Mouse (Mus musculus) limb, embryonic 11.5 days (tissue): ENCODE measurements at regions not wholly inside any gene's neighbourhood (a gene's known extent, or its start where the extent isn't known, plus 50 kb on each side); places are given as distances from the start of the nearest gene placed in this dataset.

Experiments
- ATAC-seq: fragments of 200-750 bp; cut with Nextera tagmentation; 2 replicates; pipeline ENCODE4 v1.8.0; 2017; ENCODE audit warnings: low read depth; ENCODE audit not compliant: insufficient number of reproducible peaks, low FRiP score, low TSS enrichment
- DNase-seq: peaks from one replicate; pipeline ENCODE4 v3.0.0-alpha.2; 2015; ENCODE audit warnings: low spot score
- H3K27ac ChIP-seq: fragments of 300-500 bp; sonication (generic); replicated peaks from 2 replicates; pipeline ENCODE4 v1.5.1; 2014; ENCODE audit warnings: low read depth, mild to moderate bottlenecking, low read length
- H3K27me3 ChIP-seq: fragments of 300-500 bp; sonication (generic); 2 replicates; pipeline ENCODE4 v1.6.1; 2014; ENCODE audit warnings: mild to moderate bottlenecking, low read length, mixed read lengths; ENCODE audit not compliant: control insufficient read depth, insufficient read depth
- H3K36me3 ChIP-seq: fragments of 300-500 bp; sonication (generic); 2 replicates; pipeline ENCODE4 v1.6.1; 2014; ENCODE audit warnings: mild to moderate bottlenecking, low read length, moderate library complexity, mixed read lengths; ENCODE audit not compliant: control insufficient read depth, insufficient read depth
- H3K4me1 ChIP-seq: fragments of 300-500 bp; sonication (generic); 2 replicates; pipeline ENCODE4 v1.6.1; 2014; ENCODE audit warnings: low read length, mixed read lengths; ENCODE audit not compliant: control insufficient read depth, insufficient read depth
- H3K4me2 ChIP-seq: fragments of 300-500 bp; sonication (generic); 2 replicates; pipeline ENCODE4 v1.6.1; 2014; ENCODE audit warnings: low read depth, mild to moderate bottlenecking, moderate library complexity; ENCODE audit not compliant: severe bottlenecking
- H3K4me3 ChIP-seq: fragments of 300-500 bp; sonication (generic); 2 replicates; pipeline ENCODE4 v1.5.1; 2014; ENCODE audit warnings: low read depth, low read length
- H3K9ac ChIP-seq: fragments of 300-500 bp; sonication (generic); 2 replicates; pipeline ENCODE4 v1.6.1; 2014; ENCODE audit warnings: mild to moderate bottlenecking, low read length
- H3K9me3 ChIP-seq: fragments of 300-500 bp; sonication (generic); 2 replicates; pipeline ENCODE4 v1.6.1; 2016; ENCODE audit warnings: low read length; ENCODE audit not compliant: control insufficient read depth
- WGBS: fragments of 180-500 bp; shearing (Covaris S2); extraction: QIAGEN DNeasy Blood & Tissue Kit; methylation state at CpG from one replicate; pipeline ENCODE4 v1.1.7; 2014; 5-methylcytosine and 5-hydroxymethylcytosine counted together

GRCm38 (mm10) chr13:34800906-34801305 lies 66.3 kb downstream of the Fam50b start:
- Histone ChIP-seq H3K36me3 (no peaks in the 10 kb centered on the region), H3K4me3 (no peak overlapping the region), H3K27me3 (no peaks in the 10 kb centered on the region), H3K4me2 (no peak overlapping the region), H3K27ac (no peak overlapping the region), H3K9ac (no peak overlapping the region), H3K9me3 (no peaks in the 10 kb centered on the region), H3K4me1 (no peaks in the 10 kb centered on the region)
- WGBS, result 87% methylated on average over 5 of the region's 5 CpGs
- no peak for ATAC-seq
- DNase-seq, result no peak

- Histone ChIP-seq H3K4me2 (no peak overlapping the region), H3K36me3 (no peaks in the 10 kb centered on the region), H3K27me3 (no peaks in the 10 kb centered on the region), H3K9ac (no peak overlapping the region), H3K4me1 (no peaks in the 10 kb centered on the region), H3K4me3 (no peak overlapping the region), H3K9me3 (no peaks in the 10 kb centered on the region), H3K27ac (no peak overlapping the region)
- ATAC-seq, result no peak
- peak; percentile 22 for DNase-seq
- WGBS, result 59% methylated on average over 9 of the region's 9 CpGs
These were observed 68.5 kb upstream of the Prpf4b start for GRCm38 (mm10) chr13:34806532-34807092.

GRCm38 (mm10) chr13:34809536-34809935 lies 65.6 kb upstream of the Prpf4b start:
- Histone ChIP-seq H3K4me1 (peaks cover 3% of the 10 kb centered on the region; the same call in 1 of the 2 replicates), H3K36me3 (no peaks in the 10 kb centered on the region), H3K4me3 (no peak overlapping the region), H3K4me2 (no peak overlapping the region), H3K27me3 (no peaks in the 10 kb centered on the region), H3K9me3 (no peaks in the 10 kb centered on the region), H3K9ac (no peak overlapping the region), H3K27ac (no peak overlapping the region)
- DNase-seq (no peak), ATAC-seq (no peak)
- WGBS, result 95% methylated on average over 1 of the region's 1 CpGs

GRCm38 (mm10) chr13:34814161-34815056 lies 60.7 kb upstream of the Prpf4b start:
- H3K36me3 ChIP-seq, result no peaks in the 10 kb centered on the region
- H3K9me3 ChIP-seq, result no peaks in the 10 kb centered on the region
- H3K27ac ChIP-seq, result peak overlapping the region; percentile 71
- no peak overlapping the region for H3K9ac ChIP-seq
- peak; percentile 78 for DNase-seq
- 0 out of 2 replicates have a peak overlapping the region, but pooled peaks have one; percentile 15 for H3K4me2 ChIP-seq
- no peak overlapping the region for H3K4me3 ChIP-seq
- 27% methylated on average over 18 of the region's 18 CpGs for WGBS
- peak; percentile 82 for ATAC-seq
- peaks cover 8% of the 10 kb centered on the region; the same call in 1 of the 2 replicates for H3K4me1 ChIP-seq
- H3K27me3 ChIP-seq, result no peaks in the 10 kb centered on the region

DNA sequence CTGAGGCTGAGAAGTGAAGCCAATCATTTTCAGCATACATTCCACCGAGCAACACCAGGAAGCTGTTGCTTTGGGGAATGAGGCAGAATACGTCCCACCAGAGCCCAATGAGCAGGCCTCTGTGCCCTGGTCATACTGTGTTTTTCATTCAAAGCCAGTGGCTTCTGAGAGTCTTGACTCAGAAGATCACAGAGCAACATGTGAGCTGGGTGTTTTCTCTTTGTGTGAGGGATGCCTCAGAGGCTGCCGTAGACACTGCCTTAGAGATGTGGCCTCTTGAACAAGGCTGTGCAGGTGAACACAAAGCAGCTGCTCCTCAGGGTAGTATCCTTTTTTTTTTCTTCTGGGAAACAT lies 60.1 kb upstream of the Prpf4b start:
- H3K9ac ChIP-seq, result no peak overlapping the region
- 56% methylated on average over 3 of the region's 3 CpGs for WGBS
- H3K4me1 ChIP-seq, result peaks cover 8% of the 10 kb centered on the region; the same call in 1 of the 2 replicates
- no peak overlapping the region for H3K4me3 ChIP-seq
- 0 out of 2 replicates have a peak overlapping the region, but pooled peaks have one; percentile 15 for H3K4me2 ChIP-seq
- H3K27ac ChIP-seq, result peak overlapping the region; percentile 71
- H3K27me3 ChIP-seq, result no peaks in the 10 kb centered on the region
- no peaks in the 10 kb centered on the region for H3K9me3 ChIP-seq
- ATAC-seq (0 out of 2 replicates have a peak, but pooled peaks have one; percentile 6), DNase-seq (no peak)
- H3K36me3 ChIP-seq, result no peaks in the 10 kb centered on the region

DNA sequence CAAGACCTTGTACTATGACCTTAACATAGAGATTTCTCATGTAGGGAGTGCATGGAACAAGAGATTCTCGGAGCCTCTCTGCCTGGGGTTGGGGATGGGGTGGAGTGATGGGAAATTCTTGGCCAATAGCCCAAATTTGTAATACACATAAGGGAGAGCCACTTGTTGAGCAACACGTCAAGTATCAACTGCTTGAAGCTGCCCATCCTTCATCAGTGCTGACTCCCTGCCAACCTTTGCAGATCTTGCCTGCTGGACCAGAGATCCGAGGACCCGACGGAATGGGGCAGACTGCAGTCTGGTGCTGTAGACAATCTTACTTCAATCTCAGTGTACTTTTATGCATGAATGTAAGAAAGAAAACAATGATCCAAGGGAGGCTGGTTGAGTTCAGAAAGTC lies 56.9 kb upstream of the Prpf4b start:
- H3K9me3 ChIP-seq, result no peaks in the 10 kb centered on the region
- no peak overlapping the region for H3K9ac ChIP-seq
- H3K27ac ChIP-seq, result no peak overlapping the region
- DNase-seq, result no peak
- H3K4me2 ChIP-seq, result no peak overlapping the region
- no peaks in the 10 kb centered on the region for H3K36me3 ChIP-seq
- 96% methylated on average over 5 of the region's 5 CpGs for WGBS
- no peaks in the 10 kb centered on the region for H3K27me3 ChIP-seq
- ATAC-seq, result no peak
- H3K4me3 ChIP-seq, result no peak overlapping the region
- H3K4me1 ChIP-seq, result peaks cover 8% of the 10 kb centered on the region; the same call in 1 of the 2 replicates

GRCm38 (mm10) chr13:34820423-34820822 lies 54.7 kb upstream of the Prpf4b start:
- no peaks in the 10 kb centered on the region for H3K4me1 ChIP-seq
- H3K9ac ChIP-seq, result no peak overlapping the region
- H3K9me3 ChIP-seq, result no peaks in the 10 kb centered on the region
- no peak overlapping the region for H3K27ac ChIP-seq
- H3K27me3 ChIP-seq, result no peaks in the 10 kb centered on the region
- H3K36me3 ChIP-seq, result no peaks in the 10 kb centered on the region
- H3K4me3 ChIP-seq, result no peak overlapping the region
- ATAC-seq (no peak), DNase-seq (no peak)
- no peak overlapping the region for H3K4me2 ChIP-seq
- 81% methylated on average over 4 of the region's 4 CpGs for WGBS

GRCm38 (mm10) chr13:34821946-34822345 lies 53.2 kb upstream of the Prpf4b start:
- no peak for DNase-seq
- H3K4me1 ChIP-seq, result no peaks in the 10 kb centered on the region
- H3K9me3 ChIP-seq, result no peaks in the 10 kb centered on the region
- WGBS, result 89% methylated on average over 3 of the region's 3 CpGs
- H3K27me3 ChIP-seq, result no peaks in the 10 kb centered on the region
- H3K27ac ChIP-seq, result no peak overlapping the region
- no peak overlapping the region for H3K4me3 ChIP-seq
- H3K9ac ChIP-seq, result no peak overlapping the region
- H3K36me3 ChIP-seq, result no peaks in the 10 kb centered on the region
- H3K4me2 ChIP-seq, result no peak overlapping the region
- ATAC-seq, result no peak
